Mouse (Mus musculus) bone marrow macrophage, adult 2 months (primary cell): ENCODE data around the gene Copb2. TPM values are rescaled to one million over a fixed set of nuclear protein-coding genes. Genes with fewer than 3 reads are reported as not detected.

Source experiments
- H3K27ac ChIP-seq: 2 replicates; pipeline ENCODE4 v1.5.1; 2012; ENCODE audit warnings: low read depth, low read length; ENCODE audit not compliant: insufficient read depth
- H3K4me1 ChIP-seq: 2 replicates; pipeline ENCODE4 v1.6.1; 2012; ENCODE audit warnings: low read length; ENCODE audit not compliant: control insufficient read depth, insufficient read depth
- H3K4me3 ChIP-seq: 2 replicates; pipeline ENCODE4 v1.5.1; 2012; ENCODE audit warnings: mild to moderate bottlenecking, low read length, moderate library complexity; ENCODE audit not compliant: insufficient read depth
- CTCF ChIP-seq: IDR thresholded peaks from 2 replicates; pipeline ENCODE4 v1.5.1; 2012; ENCODE audit warnings: low read depth, mild to moderate bottlenecking, low read length, moderate library complexity
- POLR2A ChIP-seq: IDR thresholded peaks from 2 replicates; pipeline ENCODE4 v1.6.1; 2012; ENCODE audit warnings: mild to moderate bottlenecking, low read depth, low read length, borderline replicate concordance
- polyA plus RNA-seq: library from polyadenylated mRNA; stranded (reverse); fragments of >200 nt; gene quantifications from 2 replicates; pipeline ENCODE4 v1.2.4, GENCODE M21; 2012; ENCODE audit not compliant: missing spikeins, insufficient read depth, insufficient read length

The Copb2 gene
- polyA plus RNA-seq, 1 experiment, result 93.6 TPM

DNA sequence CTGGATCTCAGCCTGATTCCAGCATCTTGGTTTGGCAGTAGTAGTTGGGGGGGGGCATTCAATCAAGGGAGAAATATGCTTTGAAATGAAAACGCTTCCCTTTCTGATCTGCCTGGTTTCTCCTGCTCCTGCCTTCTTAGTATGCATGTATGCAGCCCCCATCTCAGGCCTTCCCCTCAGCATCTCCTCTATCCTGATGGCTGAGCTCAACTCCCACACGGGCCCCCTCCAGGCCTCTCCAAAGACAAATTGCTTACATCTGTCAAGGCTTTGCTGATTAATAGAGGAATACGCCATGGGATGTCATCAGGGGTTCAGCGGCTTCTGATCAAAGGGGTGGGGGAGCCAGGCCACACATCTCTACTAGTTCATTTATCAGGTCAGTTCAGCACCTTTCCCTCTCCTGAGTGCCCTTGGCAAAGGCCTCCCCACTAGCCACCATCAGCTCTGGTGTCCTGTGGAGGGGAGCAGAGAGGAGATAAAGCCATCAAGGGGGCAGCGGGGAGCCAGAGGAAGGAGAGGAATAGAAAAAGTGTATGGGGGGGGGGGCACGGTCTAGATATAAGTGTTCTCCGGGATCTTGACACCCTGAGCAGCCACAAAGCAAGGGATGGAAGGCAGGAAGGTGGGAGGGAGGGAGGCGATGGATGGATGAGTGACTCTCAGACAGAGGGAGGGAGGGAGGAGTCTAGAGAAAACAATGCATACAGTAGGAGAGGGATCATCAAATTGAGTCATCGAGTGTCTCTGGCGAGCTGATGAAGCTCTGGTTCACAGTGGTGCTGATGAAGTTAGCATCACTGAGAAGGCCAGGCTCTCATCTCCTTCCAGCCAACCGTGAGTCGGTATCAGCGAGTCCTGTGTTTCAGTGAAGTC is 70.0 kb downstream of the Copb2 start:
- Histone ChIP-seq H3K4me3 (no peak overlapping the region), H3K4me1 (no peaks in the 10 kb centered on the region), H3K27ac (no peak overlapping the region)
- TF ChIP-seq POLR2A (no peak), CTCF (no peak)

Other genes with a start within 250 kb of the Copb2 start
- 0.31 and 0.35 TPM in 2 replicates for gene Rbp1, start 140.8 kb upstream of the Copb2 start, polyA plus RNA-seq
- not detected in 2 replicates for gene Rbp2, start 77.6 kb upstream of the Copb2 start, polyA plus RNA-seq
- gene Mrps22, start 37.9 kb downstream of the Copb2 start, polyA plus RNA-seq, result 12.9 and 14.1 TPM in 2 replicates